Mouse (Mus musculus) stomach, postnatal 0 days (tissue): ENCODE measurements around the gene Gpc1.

ENCODE experiments used
- CTCF ChIP-seq: IDR thresholded peaks from 2 replicates; pipeline ENCODE4 v1.5.1; 2016; ENCODE audit warnings: antibody characterized with exemption, low read depth, mild to moderate bottlenecking, moderate library complexity
- EP300 ChIP-seq: optimal IDR thresholded peaks from 2 replicates; pipeline ENCODE3; 2016; ENCODE audit warnings: antibody characterized with exemption

- no peak for TF ChIP-seq EP300
- no peak for TF ChIP-seq CTCF
These were observed 16.7 kb downstream of the Gpc1 start for GRCm38 (mm10) chr1:92847873-92848839.
